Mouse (Mus musculus) naive thymus-derived CD4-positive, alpha-beta T cell, adult 5 months (primary cell): ENCODE measurements around the gene Entpd6. TPM values are rescaled to one million over a fixed set of nuclear protein-coding genes. Genes with fewer than 3 reads are reported as not detected.

Source experiments
- polyA plus RNA-seq: library from polyadenylated mRNA; unstranded; fragments of 100-300 nt; shearing (Covaris generic); gene quantifications from one replicate; pipeline ENCODE4 v1.2.1, GENCODE M21; 2017

Entpd6 gene
- 69.7 TPM for polyA plus RNA-seq

DNA sequence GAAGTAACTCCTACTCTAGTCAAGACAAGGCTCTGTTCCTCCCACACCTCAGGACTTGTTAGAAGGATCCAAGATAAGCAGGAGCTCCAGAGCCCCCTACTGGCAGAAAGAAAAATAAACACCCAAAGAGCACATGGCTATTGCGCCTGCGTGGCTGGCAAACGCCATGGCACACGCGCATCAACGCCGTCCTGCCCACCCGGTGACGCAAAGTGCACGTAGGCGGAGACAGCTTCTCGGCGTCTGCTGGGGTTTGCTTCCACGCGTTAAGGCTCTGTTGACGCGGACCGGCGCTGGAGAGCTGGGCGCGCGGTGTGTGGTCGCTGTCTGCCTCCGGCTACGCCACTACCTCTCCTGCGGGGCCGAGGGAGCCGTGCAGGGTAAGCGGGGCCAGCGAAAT is at the start of gene Entpd6:
Entpd6 (plus strand) TSS at position 189 of the 400 bp plus-strand sequence.

DNA sequence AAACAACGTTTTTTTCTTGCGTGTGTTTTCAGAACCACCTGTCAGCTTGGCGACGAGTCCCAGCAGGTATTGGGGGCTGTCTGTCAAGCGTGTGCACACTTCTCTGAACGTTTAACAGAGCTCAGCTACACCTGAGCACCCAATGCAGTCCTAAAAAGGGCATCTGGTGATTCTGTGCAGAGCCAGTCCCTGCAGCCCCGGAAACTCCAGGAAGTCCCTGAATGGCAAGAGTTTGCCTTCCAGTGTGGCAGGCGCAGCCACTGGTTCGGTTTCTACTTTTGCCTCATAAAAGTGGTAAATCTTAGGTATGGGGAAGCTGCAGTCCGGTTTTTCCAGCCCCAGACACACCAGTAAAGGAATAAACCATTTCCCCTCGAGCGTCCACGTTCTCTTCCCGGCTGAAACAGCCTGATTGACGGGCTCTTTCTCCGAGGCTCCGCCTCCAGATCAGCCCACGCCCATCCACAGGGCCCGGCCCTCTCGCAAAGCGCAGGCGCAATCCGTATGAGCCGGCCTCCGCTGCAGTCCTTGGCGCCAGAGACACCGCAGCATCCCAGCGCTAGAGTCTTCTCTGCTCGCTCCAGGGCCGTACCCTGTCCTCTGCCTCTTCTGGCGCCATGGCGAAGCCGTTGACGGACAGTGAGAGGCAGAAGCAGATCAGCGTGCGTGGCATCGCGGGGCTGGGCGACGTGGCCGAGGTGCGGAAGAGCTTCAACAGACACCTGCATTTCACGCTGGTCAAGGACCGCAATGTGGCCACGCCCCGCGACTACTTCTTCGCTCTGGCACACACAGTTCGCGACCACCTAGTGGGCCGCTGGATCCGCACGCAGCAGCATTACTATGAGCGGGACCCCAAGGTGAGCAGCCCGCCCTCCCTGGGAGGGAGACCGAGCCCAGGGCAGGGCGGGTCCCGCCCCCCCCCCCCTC is 37.7 kb downstream of the Entpd6 start, which contains the start of gene Pygb:
Pygb (plus strand) TSS at position 485 of the 930 bp plus-strand sequence.

Other genes with a start within 250 kb of the Entpd6 start
- 22.7 TPM for gene Cst7, start 178.6 kb upstream of the Entpd6 start, polyA plus RNA-seq
- gene Apmap, start 140.5 kb upstream of the Entpd6 start, polyA plus RNA-seq: 37.4 TPM
- gene Acss1, start 80.5 kb upstream of the Entpd6 start, polyA plus RNA-seq: 56.7 TPM
- not detected for gene Vsx1, start 59.7 kb upstream of the Entpd6 start, polyA plus RNA-seq
- 54.3 TPM for gene Pygb, start 37.7 kb downstream of the Entpd6 start, polyA plus RNA-seq
- gene Abhd12, start 155.7 kb downstream of the Entpd6 start, polyA plus RNA-seq: 47.4 TPM
- gene Gins1, start 156.4 kb downstream of the Entpd6 start, polyA plus RNA-seq: 1.3 TPM